Mouse (Mus musculus): Measurements from ENCODE around the gene Nop58.

- TF ChIP-seq CTCF (IDR thresholded peaks at IDR 0.05; ENCODE audit: control insufficient read depth, insufficient read depth, insufficient replicate concordance, low read depth, low read length) (no peak), POLR2A (IDR thresholded peaks at IDR 0.05; ENCODE audit: control insufficient read depth, low read depth, low read length) (no peak)
Observed at GRCm38 (mm10) chr1:59701766-59702165, 17.0 kb downstream of the Nop58 start.

Data from testis, adult 2 months (tissue).